Mouse (Mus musculus): Measurements from ENCODE around the gene 4930507D05Rik.

GRCm38 (mm10) chr10:62410943-62411342 lies 38.3 kb upstream of the 4930507D05Rik start:
- TF ChIP-seq CTCF (conservative IDR thresholded peaks at IDR 0.05; ENCODE audit: insufficient read depth, insufficient read length, low read depth, low read length), result peak; percentile 89
- TF ChIP-seq POLR2A (IDR thresholded peaks at IDR 0.05; ENCODE audit: low read depth, low read length), result no peak

All from kidney, adult 2 months (tissue).